Mouse (Mus musculus) natural killer cell, adult 2 months (primary cell): Measurements from ENCODE around the gene Socs3.

Experiments
- DNase-seq, 2 experiments: peaks; one replicate each; pipeline ENCODE4 v3.0.0; 2022; ENCODE audit warnings: low spot score in 2 of 2

Socs3 gene

GRCm38 (mm10) chr11:117954819-117955218 lies 15.0 kb downstream of the Socs3 start:
- no peak for DNase-seq

DNA sequence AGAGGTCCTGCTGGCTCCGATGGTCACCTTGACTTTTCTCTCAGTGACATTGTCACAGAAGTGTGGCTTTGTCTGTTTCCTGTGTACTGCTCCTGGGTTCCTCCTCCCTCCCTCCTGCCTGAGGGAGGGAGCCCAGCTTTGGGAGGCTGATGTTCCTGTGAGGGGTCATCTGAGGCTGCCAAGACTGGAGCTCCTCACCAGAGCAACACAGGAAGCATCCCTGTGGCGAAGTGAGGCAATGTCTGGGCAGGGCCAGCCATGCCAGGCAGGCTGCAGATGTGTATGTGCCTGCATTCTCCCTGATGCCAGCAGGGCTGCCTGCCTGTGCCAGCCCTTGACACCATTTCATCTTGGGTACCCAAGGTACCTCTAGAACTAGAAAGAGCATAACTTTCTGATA lies 15.8 kb downstream of the Socs3 start:
- DNase-seq: no peak

- DNase-seq: peak; percentile 69 to 83
Measured at GRCm38 (mm10) chr11:117952174-117952933, 17.5 kb downstream of the Socs3 start.

GRCm38 (mm10) chr11:117951391-117951790 lies 18.5 kb downstream of the Socs3 start:
- no peak for DNase-seq

DNA sequence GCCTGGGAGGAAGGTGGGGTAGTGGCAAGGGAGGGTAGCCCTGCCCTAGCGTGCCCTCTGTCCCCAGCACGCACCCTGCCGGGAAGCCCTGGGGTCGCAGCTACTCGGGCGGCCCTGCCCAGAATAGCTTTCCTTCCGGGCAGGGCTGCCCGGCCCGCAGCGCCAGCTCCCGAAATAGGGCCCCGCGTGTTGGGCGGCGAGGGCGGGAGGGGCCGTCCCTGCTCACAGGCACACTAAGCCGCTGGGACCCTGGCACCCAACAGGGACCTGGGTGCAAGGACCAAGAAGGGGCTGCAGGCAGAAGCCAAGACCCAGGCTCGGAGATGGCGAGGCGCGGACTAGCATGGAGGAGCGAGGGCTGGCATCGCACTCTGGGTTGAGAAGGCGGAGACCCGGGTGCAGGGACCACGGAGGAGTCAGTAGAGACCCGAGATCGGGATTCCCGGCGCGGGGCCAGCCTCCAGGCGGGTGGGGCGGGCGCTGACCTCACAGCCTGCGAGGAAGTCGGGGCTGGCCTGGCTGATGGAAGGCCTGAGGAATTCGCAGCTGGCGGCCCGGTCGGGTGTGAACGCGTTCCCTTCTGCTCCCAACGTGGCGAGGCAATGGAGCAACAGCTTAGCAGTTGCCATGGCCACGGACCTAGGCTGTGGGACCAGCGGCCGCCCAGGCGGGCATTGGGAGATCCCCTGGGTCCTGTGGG lies 20.3 kb downstream of the Socs3 start:
- DNase-seq: no peak

GRCm38 (mm10) chr11:117946996-117947419 lies 22.8 kb downstream of the Socs3 start:
- DNase-seq: peak in 1 of 2 experiments; percentile 44

- DNase-seq: peak in 1 of 2 experiments; percentile 46
Measured at GRCm38 (mm10) chr11:117946195-117946979, 23.5 kb downstream of the Socs3 start.

DNA sequence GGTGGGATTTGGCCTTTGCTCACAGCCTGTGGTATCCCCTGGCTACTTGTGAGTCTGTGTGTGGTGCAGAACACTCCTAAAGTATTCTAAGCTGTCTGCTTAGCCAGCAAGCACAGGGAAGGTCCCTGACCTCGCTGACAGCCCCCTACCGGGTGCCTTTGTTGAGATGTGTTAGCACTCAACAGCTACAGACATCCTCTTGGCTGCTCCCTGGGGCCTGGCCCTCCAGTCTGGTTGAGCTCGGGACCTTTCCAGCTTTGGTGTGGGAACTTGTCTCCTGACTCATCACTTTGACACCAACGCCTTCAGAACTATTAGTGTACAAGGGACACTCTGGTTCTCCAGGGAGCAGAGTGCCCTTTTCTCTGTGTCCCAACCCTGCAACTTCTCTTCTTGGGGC lies 28.0 kb downstream of the Socs3 start:
- no peak for DNase-seq

GRCm38 (mm10) chr11:117941325-117941834 lies 28.5 kb downstream of the Socs3 start:
- DNase-seq: no peak

- no peak for DNase-seq
Measured at GRCm38 (mm10) chr11:117940881-117941280, 29.0 kb downstream of the Socs3 start.

GRCm38 (mm10) chr11:117939741-117940285 lies 30.0 kb downstream of the Socs3 start:
- DNase-seq: no peak

GRCm38 (mm10) chr11:117939004-117939730 lies 30.7 kb downstream of the Socs3 start:
- DNase-seq: no peak

DNA sequence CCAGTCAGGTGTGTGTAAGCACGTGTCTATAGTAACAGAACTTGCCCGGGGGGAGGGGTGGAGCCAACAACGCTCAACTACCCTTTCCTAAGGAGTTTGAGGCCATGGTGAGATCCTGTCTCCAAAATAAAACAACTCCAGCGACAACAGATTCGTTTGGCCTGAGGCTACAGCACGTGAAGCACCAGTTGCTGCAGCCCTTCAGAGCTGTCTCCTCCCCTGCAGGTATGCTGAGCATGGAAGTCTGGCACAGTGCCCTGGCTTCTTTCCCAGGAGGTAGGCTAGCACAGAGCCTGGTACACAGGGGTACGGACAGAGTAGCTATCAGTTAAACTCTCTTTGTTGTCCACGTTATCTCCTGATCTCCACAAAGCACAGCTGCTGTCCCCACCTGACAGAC lies 33.6 kb downstream of the Socs3 start:
- DNase-seq: no peak

GRCm38 (mm10) chr11:117935616-117936015 lies 34.2 kb downstream of the Socs3 start:
- no peak for DNase-seq

DNA sequence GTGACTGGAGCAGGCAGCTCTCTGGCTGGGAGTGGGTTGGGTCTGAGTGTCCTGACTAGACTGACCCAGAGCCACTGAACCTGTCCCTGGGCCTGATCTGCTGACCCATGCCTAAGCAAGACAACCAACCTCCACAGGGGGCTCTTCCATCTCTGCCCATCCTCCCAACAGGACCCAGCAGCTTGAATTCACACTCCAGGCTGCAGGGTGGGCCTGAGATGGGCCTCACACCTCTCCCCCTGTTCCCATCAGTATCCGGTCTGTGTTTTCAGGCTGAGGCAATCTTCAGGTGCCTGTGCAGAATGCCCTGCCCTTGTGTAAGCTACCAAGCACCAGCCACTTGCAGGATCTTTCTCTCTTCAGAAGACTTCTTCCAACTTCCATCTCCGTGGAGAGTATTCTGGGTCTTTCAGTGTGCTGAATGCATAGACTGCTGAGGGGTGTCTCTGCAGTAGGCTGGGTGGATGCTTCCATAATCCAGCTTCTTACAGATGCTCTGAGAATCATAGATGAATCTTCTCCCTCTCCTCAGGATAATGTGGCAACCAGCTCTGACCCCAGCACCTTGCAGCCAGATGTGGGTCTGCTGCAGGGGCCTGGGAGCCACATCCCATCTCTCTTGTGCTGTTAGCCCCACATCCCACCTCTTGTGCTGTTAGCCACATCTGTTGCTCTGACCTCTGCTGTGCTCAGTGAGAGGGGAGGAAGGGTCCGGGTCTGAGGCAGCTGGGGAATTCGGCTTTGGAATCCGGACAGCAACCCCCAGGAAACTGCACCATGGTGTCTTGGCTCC lies 35.1 kb downstream of the Socs3 start:
- no peak for DNase-seq

DNA sequence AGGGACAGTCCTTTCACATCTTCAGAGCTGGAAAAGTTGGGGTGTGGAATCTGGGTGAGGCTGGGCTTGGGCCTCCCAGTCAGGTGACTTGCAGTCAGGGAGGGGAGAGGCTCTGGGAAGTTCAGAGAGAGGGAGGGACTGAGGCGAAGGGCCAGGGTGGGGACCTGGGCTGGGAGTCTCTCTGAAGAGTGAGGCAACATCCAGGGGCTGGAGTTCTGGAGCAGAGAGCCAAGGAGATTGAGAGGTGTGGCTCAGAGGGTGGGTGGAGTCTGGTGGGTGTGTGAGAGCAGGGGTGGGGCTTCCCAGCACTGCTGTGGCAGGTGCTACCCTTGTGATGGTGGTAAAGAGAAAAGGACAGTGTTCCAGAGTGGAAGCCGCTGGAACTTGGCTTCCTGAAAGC lies 35.7 kb downstream of the Socs3 start:
- DNase-seq: no peak

DNA sequence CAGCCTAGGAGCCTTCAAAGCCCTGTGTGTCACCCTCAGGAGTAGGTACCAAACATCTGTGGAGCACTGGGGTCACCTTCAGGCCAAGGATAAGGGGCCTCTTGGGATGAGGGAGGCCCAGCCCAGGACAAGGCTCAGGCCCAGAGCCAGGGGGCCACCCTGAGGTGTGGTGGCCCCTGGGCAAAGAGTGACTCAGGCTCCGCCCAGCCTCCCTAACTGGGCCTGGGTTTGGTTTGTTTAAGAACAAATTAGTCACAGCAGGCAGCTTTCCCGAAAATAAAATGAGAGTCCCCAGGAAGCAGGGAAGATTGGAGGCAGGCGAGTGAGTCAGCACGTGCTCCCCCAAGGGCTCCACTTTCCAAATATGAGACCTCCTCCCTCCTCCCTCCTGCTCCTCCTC lies 37.7 kb downstream of the Socs3 start:
- no peak for DNase-seq

DNA sequence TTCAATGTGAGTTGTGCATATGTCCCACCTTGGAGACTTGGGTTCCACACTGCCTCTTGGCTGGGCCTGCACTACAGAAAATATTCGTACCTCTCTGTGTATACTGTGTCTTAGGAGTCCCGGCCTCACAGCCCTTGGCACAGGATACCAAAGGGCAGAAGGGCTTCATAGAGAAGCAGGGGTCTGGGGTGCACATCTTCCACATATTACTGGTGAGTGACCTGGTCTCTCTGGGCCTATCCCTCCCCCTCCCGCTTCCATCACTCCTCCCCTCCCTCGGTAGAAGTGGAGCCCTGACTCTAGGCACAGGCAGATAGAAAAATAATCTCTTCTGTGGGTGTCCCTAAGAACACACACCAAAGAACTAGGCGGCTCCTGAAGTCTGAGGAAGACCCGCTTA lies 38.3 kb downstream of the Socs3 start:
- DNase-seq: no peak

GRCm38 (mm10) chr11:117930781-117931338 lies 39.0 kb downstream of the Socs3 start:
- DNase-seq: no peak

GRCm38 (mm10) chr11:117925541-117925940 lies 44.3 kb downstream of the Socs3 start:
- no peak for DNase-seq
